Mouse (Mus musculus) v-Abl transformed pro-B cells (cell line): ENCODE measurements around the gene Rorb.

Experiments used
- in situ Hi-C, 2 experiments: fragments of 400-800 bp; cut with MboI; formaldehyde crosslinking; loops; one replicate each; pipeline ENCODE4 v1.15.1; 2025; ENCODE audit not compliant: unreplicated experiment in 2 of 2

The Rorb gene

DNA sequence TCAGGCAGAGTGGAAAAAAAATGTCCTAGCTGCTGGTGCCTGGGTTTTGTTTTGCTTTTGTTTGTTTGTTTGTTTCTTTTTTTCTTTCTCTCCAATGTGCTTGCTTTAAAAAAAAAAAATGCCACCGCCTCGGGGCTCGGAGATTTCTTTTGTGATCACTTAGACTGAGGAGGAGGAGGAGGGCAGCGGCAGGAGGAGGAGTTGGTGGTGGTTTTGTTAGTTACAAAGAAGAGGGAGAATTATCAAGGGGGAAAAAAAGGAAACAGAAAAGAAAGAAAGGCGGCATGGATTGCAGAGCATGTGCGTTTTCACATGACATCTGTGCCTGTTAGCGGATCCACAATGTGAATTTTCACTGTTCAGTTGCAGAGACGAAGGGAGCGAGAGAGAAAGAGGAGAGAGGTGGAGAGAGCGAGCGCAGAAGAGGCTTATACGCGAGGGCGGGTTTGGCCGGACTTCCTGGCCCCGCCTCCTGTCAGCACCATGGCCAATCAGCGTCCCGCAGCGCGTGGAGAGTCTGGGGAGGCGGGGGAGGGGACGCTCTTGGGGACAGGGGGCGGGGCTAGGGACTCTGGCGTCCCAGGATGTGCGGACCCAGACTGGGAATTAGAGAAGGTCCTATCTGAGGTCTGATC lies at the start of gene Rorb:
TSS of gene Rorb (minus strand) at position 404 of the 635 bp plus-strand sequence.
- in situ Hi-C loops = no loop called here

DNA sequence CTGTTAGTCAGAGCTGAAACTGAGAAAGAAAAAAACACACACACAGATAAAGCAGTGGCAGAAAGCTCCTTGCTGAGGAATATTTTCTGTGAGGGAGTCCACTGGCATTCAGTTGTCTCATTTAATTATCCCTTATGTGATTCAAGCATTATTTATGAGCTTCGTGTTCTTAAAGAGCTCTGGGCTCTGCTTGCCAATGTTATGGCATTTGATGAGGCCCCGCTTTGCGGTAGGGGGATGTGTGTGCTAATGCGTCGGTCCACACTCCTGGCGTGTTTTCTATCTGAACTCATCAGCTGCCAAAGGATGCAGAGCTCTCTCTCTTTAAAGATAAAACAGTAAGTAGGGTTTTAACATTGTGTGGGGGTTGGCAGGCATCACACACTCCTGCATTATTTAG lies 37.9 kb upstream of the Rorb start:
- in situ Hi-C loops = no loop called here

GRCm38 (mm10) chr19:19144447-19144846 lies 33.5 kb upstream of the Rorb start:
- in situ Hi-C loops = no loop called here

DNA sequence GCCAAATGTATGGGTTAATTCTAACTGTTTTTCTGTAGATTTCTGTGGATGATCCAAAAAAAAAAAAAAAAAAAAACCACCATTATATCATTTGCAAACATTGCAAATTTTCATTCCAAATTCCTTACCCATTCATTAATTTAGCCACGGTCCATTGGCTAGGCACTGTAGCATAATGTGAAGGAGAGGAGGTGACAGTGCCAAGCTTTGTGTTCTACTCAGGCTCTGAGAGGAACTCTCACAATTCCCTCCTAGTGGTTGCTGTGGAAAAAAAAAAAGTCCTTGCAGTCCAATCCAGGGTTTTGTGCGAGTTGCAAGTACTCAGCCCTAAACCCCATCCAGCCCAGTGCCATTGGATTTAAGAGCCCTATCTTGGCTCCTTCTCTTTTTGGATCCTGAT lies 25.9 kb upstream of the Rorb start:
- in situ Hi-C loops = no loop called here

GRCm38 (mm10) chr19:19135838-19136237 lies 24.8 kb upstream of the Rorb start:
- in situ Hi-C loops = no loop called here

DNA sequence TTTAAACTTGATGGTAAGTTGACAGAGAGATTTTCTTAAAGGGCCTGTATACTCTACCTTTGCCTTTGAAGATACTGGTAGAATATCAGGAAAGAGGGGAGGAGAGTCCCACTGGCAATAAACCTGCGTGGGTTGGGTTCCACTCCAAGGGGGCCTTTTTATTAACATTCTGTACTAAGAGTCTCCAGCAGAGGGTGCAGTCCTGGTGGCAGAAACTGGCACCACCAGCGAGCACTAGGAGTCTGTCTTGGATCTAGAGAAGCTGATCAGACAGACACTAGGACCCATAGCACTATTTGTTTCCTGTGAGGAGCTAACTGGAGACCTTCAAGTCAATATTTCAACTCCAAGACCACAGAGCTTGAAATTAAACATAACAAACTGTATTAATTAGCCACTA lies 11.3 kb upstream of the Rorb start:
- in situ Hi-C loops = no loop called here

GRCm38 (mm10) chr19:19112180-19112579 lies 1.2 kb upstream of the Rorb start:
- in situ Hi-C loops = no loop called here

DNA sequence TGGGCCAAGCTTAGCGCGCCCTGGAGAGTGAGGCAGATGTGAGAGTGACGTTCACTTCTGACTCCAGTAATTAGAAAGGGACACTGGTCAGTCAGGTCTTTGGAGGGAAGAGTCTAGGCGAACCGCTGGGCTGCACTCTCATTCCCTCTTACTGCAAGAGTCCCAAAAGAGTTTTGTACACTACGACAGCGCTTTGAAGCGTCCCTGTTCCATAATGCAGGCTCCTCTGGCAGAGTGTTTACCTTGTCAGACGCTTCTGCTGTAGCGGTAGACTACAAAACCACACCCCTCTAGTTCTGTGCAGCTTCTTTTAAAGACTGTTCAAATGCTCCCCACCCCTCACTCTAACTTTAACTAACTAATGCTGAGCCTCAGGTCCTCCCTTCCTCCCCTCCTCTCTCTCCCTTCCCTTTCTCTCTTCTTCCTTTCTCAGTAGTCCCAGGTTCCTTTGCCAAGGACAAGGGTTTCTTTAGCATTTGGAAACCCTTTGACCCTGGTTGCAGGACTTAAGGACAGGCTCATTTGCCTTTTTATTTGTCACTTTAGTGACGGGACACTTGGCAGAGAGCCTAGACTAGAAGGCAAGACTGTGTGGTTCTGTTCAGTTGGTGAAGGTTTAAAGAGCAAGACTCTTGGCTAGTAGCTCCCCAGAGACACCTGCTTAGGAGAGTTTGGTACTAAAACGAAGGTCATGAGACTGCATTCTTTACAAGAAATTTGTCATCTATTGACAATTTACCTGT lies 603 bp upstream of the Rorb start:
- in situ Hi-C loops = no loop called here

GRCm38 (mm10) chr19:19110011-19110768 lies 806 bp downstream of the Rorb start:
- in situ Hi-C loops = no loop called here

GRCm38 (mm10) chr19:19108596-19109381 lies 2.2 kb downstream of the Rorb start:
- in situ Hi-C loops = no loop called here

DNA sequence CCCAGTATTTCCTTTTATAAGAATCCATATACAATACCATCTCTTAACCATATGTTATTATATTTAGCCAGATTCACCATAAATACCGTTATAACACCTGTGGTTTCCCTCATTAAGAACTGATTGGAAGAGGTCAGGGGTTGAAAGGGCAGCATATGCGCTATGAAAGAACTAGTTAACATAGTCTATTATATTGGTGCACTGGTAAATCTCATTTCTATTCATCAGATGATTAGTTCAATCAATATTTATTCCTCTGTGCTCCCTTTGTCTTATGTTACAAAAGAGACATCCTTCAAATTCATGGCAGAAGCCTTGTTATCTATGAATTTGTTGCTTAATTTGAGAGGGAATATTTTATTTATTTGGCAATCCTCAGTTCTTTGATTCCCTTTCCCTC lies 6.4 kb downstream of the Rorb start:
- in situ Hi-C loops = no loop called here

GRCm38 (mm10) chr19:19097149-19097548 lies 13.8 kb downstream of the Rorb start:
- in situ Hi-C loops = no loop called here

DNA sequence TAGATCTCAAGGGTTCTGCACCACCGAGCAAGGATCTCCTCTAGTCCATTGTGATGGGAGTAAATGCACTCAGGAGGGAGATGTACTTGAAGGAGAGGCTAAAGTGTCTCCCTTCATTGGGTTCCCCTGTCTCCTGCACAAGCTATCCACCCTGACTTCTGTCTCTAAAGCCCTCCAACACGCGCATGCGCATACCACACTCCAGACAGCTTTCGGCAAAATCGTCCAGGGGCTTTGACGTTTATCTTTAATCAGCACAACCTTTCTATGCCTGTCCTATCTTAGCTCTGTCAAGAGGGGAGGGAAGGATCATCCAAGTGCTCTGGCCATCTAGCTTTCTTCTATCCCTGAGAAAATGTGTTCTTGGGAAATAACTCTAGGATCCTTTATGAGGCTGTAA lies 21.6 kb downstream of the Rorb start:
- in situ Hi-C loops = no loop called here

DNA sequence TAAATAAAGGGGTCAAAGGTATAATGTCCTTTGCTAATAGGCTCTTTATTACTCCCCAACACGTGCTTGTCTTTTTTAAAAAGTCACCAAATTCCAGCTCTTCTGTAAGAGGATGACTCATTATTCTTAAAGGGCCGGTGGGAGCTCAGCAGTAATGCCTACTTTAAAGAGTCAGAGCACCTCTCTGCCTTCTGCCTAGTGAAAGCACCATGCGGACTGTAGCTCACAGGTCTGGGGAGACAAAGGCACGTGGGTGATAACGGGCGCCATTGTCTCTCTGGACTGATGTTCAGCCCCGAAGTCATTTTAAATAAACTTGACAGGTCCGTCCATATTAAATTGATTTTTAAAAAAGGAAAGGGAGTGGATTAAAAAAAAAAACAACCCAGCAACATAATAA lies 33.1 kb downstream of the Rorb start:
- in situ Hi-C loops = no loop called here

GRCm38 (mm10) chr19:19074756-19075155 lies 36.2 kb downstream of the Rorb start:
- in situ Hi-C loops = no loop called here

- in situ Hi-C loops = no loop called here
Measured at GRCm38 (mm10) chr19:19058710-19059398, 52.1 kb downstream of the Rorb start.

DNA sequence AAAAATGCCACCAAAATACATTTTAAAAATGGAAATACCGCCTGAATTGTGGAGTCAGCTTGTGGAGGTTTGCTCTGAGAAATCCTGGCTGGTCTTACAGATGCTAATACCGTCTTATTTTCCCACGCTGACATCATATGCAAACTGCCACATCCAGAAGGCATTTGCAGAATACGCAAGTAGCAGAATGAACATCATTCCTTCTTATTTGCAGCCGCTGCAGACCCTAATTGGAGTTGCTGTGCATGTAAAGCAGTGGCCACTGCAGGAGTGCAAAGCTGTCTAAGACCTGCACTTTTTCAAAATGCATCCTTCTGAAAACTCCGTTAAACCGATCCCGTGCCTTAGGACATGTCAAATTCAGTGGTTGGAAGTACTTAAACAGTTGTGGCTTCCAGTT lies 52.8 kb downstream of the Rorb start:
- in situ Hi-C loops = no loop called here

GRCm38 (mm10) chr19:19043138-19043537 lies 67.9 kb downstream of the Rorb start:
- in situ Hi-C loops = no loop called here

DNA sequence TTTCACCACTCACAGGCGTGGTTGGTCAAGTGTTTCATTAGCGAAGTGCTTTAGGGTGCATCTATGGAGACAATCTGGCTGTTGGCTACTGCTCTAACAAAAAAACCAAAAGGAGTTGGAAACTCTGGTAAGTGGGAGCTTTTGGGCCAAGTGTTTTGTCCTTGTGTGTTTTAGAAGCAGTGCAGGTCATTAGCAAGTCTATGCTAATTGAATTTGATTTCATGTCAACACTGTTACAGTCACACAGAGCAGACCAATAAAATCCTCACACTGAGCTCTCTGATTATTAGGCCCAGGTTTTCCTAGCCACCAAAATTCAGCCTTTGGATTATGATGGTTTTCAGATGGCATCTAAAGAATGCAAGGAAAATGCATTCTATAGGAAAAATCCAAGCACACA lies 70.2 kb downstream of the Rorb start:
- in situ Hi-C loops = no loop called here
